Mouse (Mus musculus) liver, adult 10 weeks (tissue): Measurements from ENCODE around the gene Mcm9. TPM values are rescaled to one million over a fixed set of nuclear protein-coding genes. Genes with fewer than 3 reads are reported as not detected.

Experiments used
- polyA plus RNA-seq: library from polyadenylated mRNA; stranded (reverse); fragments of 350-450 nt; fragmentation: Illumina TruSeq; extraction: RNeasy Lipid Tissue Mini Kit (QIAGEN cat#74804); gene quantifications from one replicate; pipeline ENCODE4 v1.2.3, GENCODE M21; 2014; ENCODE audit warnings: low read depth, low replicate concordance

Mcm9 gene
- 6.5 TPM for polyA plus RNA-seq

GRCm38 (mm10) chr10:53630339-53630738 lies at the start of gene Mcm9:
Mcm9 (minus strand) TSS chr10:53630439.

GRCm38 (mm10) chr10:53596677-53597120 lies 33.5 kb downstream of the Mcm9 start, which contains the start of gene Asf1a:
Asf1a (plus strand) TSS chr10:53596757.

Other genes starting within 250 kb of the Mcm9 start
- gene Asf1a, start 33.7 kb downstream of the Mcm9 start, polyA plus RNA-seq, result 36.2 TPM
- 0.85 TPM for gene Fam184a, start 120.7 kb upstream of the Mcm9 start, polyA plus RNA-seq